14 mouse cellular contexts compared by ENCODE assay signal in genomic region chr8:120373621-120374020, GRCm38 (mm10).
A peak's percentile ranks its signal among the peaks of the same experiment; 100 is the strongest.
DNase-seq lines count a peak whose midpoint lies in the region; ATAC-seq and TF ChIP-seq lines count a peak whose summit lies in the region.
"Had no signal": no experiment of that assay in that cellular context is flagged by ENCODE, and none has a peak within 500 bp of the region (broad histone marks: within the 10 kb centered on the region; RNA-seq: fewer than 3 reads in every experiment).

No protein-coding gene starts in this region.

- TF ChIP-seq CTCF in small intestine, adult 2 months (IDR thresholded peaks at IDR 0.05; ENCODE audit: extremely low read depth, insufficient read length, insufficient replicate concordance, low read depth, low read length) = no peak
- TF ChIP-seq CTCF in layer of hippocampus, adult 2 months (conservative IDR thresholded peaks at IDR 0.05) = no peak

- H3K36me3 ChIP-seq in heart, embryonic 10.5 days = no peaks in the 10 kb centered on the region
- H3K36me3 ChIP-seq in megakaryocyte, embryonic 14.5 days (replicated peaks; ENCODE audit: low read length) = no peaks in the 10 kb centered on the region
- no peaks in the 10 kb centered on the region for H3K36me3 ChIP-seq in limb, embryonic 12.5 days
- no peaks in the 10 kb centered on the region for H3K36me3 ChIP-seq in small intestine, adult 2 months (ENCODE audit: control insufficient read depth, insufficient read depth, low read length)
- H3K36me3 ChIP-seq: embryonic facial prominence, embryonic 13.5 days had no signal

- H3K4me1 ChIP-seq in heart, embryonic 10.5 days = peaks cover 99% of the 10 kb centered on the region
- peaks cover 100% of the 10 kb centered on the region for H3K4me1 ChIP-seq in megakaryocyte, embryonic 14.5 days
- peaks cover 69% of the 10 kb centered on the region for H3K4me1 ChIP-seq in limb, embryonic 12.5 days (replicated peaks)
- H3K4me1 ChIP-seq in small intestine, adult 2 months (ENCODE audit: control insufficient read depth, insufficient read depth, insufficient read length, low read length) = peaks cover 57% of the 10 kb centered on the region

- intact Hi-C loops in heart, postnatal 14 days (cut with DNase I) = no loop called here

- no peak for TF ChIP-seq POLR2A in small intestine, adult 2 months (IDR thresholded peaks at IDR 0.05; ENCODE audit: low read depth, low read length)

- WGBS in heart, embryonic 10.5 days = 56% methylated on average over 3 of the region's 3 CpGs
- 62% methylated on average over 3 of the region's 3 CpGs for WGBS in limb, embryonic 12.5 days
- 32% methylated on average over 3 of the region's 3 CpGs for WGBS in small intestine, adult 2 months

- no peaks in the 10 kb centered on the region; the same call in 1 of the 2 replicates for H3K27me3 ChIP-seq in heart, embryonic 10.5 days (ENCODE audit: insufficient read depth, poor library complexity, severe bottlenecking)
- no peaks in the 10 kb centered on the region for H3K27me3 ChIP-seq in megakaryocyte, embryonic 14.5 days (replicated peaks)
- peaks cover 12% of the 10 kb centered on the region; the same call in 1 of the 2 replicates for H3K27me3 ChIP-seq in limb, embryonic 12.5 days
- no peaks in the 10 kb centered on the region for H3K27me3 ChIP-seq in small intestine, adult 2 months (ENCODE audit: control insufficient read depth, insufficient read depth, low read length)
- H3K27me3 ChIP-seq: embryonic facial prominence, embryonic 13.5 days; Patski had no signal

- no peak for DNase-seq in heart, embryonic 10.5 days (ENCODE audit: low spot score)
- no peak for DNase-seq in heart, postnatal 14 days
- no peak for DNase-seq in layer of hippocampus, adult 2 months (ENCODE audit: low spot score in 2 of 2)
- no peak for DNase-seq in lung, postnatal 14 days
- DNase-seq: adrenal gland, postnatal 25 days; cerebellum, adult 8-10 months; layer of hippocampus, adult 9-11 months; lung, embryonic 14.5 days had no signal

- H3K4me2 ChIP-seq in limb, embryonic 12.5 days = no peak overlapping the region
- H3K4me2 ChIP-seq: embryonic facial prominence, embryonic 13.5 days; lung, embryonic 14.5 days had no signal

- H3K9ac ChIP-seq in limb, embryonic 12.5 days (replicated peaks) = no peak overlapping the region
- H3K9ac ChIP-seq: embryonic facial prominence, embryonic 13.5 days; lung, embryonic 14.5 days had no signal

- ATAC-seq in megakaryocyte, adult 5-6 weeks (ENCODE audit: poor library complexity, severe bottlenecking) = no peak
- ATAC-seq in limb, embryonic 12.5 days (ENCODE audit: insufficient number of reproducible peaks, insufficient read depth, low FRiP score, low TSS enrichment, low read depth) = no peak

- no peaks in the 10 kb centered on the region for H3K9me3 ChIP-seq in heart, embryonic 10.5 days
- H3K9me3 ChIP-seq in megakaryocyte, embryonic 14.5 days = no peaks in the 10 kb centered on the region
- no peaks in the 10 kb centered on the region for H3K9me3 ChIP-seq in limb, embryonic 12.5 days
- H3K9me3 ChIP-seq: embryonic facial prominence, embryonic 13.5 days had no signal

- H3K4me3 ChIP-seq in heart, embryonic 10.5 days = no peak overlapping the region
- H3K4me3 ChIP-seq in megakaryocyte, embryonic 14.5 days (replicated peaks) = peak overlapping the region; percentile 89
- H3K4me3 ChIP-seq in limb, embryonic 12.5 days (replicated peaks) = no peak overlapping the region
- no peak overlapping the region for H3K4me3 ChIP-seq in small intestine, adult 2 months (ENCODE audit: low read depth, low read length)
- no peak overlapping the region for H3K4me3 ChIP-seq in layer of hippocampus, adult 2 months
- H3K4me3 ChIP-seq: embryonic facial prominence, embryonic 13.5 days had no signal

- H3K27ac ChIP-seq in heart, embryonic 10.5 days = peak overlapping the region; percentile 90
- H3K27ac ChIP-seq in limb, embryonic 12.5 days = peak overlapping the region; percentile 47
- H3K27ac ChIP-seq in small intestine, adult 2 months (ENCODE audit: insufficient read depth, low read depth, low read length) = 0 out of 2 replicates have a peak overlapping the region, but pooled peaks have one; percentile 18
- no peak overlapping the region for H3K27ac ChIP-seq in layer of hippocampus, adult 2 months
- H3K27ac ChIP-seq: embryonic facial prominence, embryonic 13.5 days had no signal
